Mouse (Mus musculus): ENCODE data around the gene Kif1b.

GRCm38 (mm10) chr4:149249311-149249710, 58.2 kb downstream of the Kif1b start:
- TF ChIP-seq RAD21 (IDR thresholded peaks at IDR 0.05; ENCODE audit: low read depth, low read length) (no peak), CTCF (conservative IDR thresholded peaks at IDR 0.05 in 1 of 2, IDR thresholded peaks at IDR 0.05 in 1 of 2; ENCODE audit: low read depth in 2 of 2, low read length in 2 of 2) (no peak), ELF1 (IDR thresholded peaks at IDR 0.05; ENCODE audit: low read depth, low read length) (no peak), MXI1 (IDR thresholded peaks at IDR 0.05; ENCODE audit: low read depth, low read length) (no peak), HCFC1 (IDR thresholded peaks at IDR 0.05; ENCODE audit: low read depth, low read length) (no peak), POLR2A (IDR thresholded peaks at IDR 0.05; ENCODE audit: low read depth, low read length) (no peak)
